In genomic region chr7:45015957-45016612, GRCm38 (mm10) we compare ENCODE assay signal across 8 mouse cellular contexts. TPM values are rescaled to one million over a fixed set of nuclear protein-coding genes. Genes with fewer than 3 reads are reported as not detected.
DNase-seq lines count a peak whose midpoint lies in the region; ATAC-seq and TF ChIP-seq lines count a peak whose summit lies in the region.

Gene Scaf1, minus strand, starts transcription at chr7:45016363.

- peaks cover 47% of the 10 kb centered on the region for H3K4me1 ChIP-seq in hindbrain, embryonic 13.5 days (replicated peaks)

- H3K4me2 ChIP-seq in hindbrain, embryonic 13.5 days: peak within 1 kb of the TSS; percentile 85

- peak; percentile 60 for ATAC-seq in Patski
- ATAC-seq in hindbrain, embryonic 13.5 days (ENCODE audit: low FRiP score): peak; percentile 93

- in situ Hi-C loops in Patski (cut with MboI; ENCODE audit: low pct_unique_long_range_greater_than_20kb): no loop called here

- under 1% methylated on average over 69 of the region's 69 CpGs for WGBS in hindbrain, embryonic 13.5 days

- H3K4me3 ChIP-seq in hindbrain, embryonic 13.5 days: peak within 1 kb of the TSS; percentile 91

- H3K36me3 ChIP-seq in hindbrain, embryonic 13.5 days: peaks cover 28% of the 10 kb centered on the region

- no peaks in the 10 kb centered on the region for H3K9me3 ChIP-seq in hindbrain, embryonic 13.5 days

- peak within 1 kb of the TSS; percentile 97 for H3K9ac ChIP-seq in hindbrain, embryonic 13.5 days

- POLR2A ChIA-PET in Patski (lab: Charles Lee): interaction anchor here (0.6 to 3.2 kb wide), 5 partner anchors 10 to 120 kb away, joined by 3 to 17 read pairs (median 3); partner anchors contain the start of genes Bcl2l12, Flt3l, Gm45713 and Irf3

- CTCF ChIA-PET in Patski (lab: Charles Lee): interaction anchor here (1.8 kb wide), 1 partner anchor 27 kb away, joined by 4 read pairs; no protein-coding TSS in a partner anchor

- TF ChIP-seq CTCF in Patski (IDR thresholded peaks at IDR 0.05): no peak

- peak; percentile 99 for DNase-seq in Patski (ENCODE audit: low read depth, low spot score)
- DNase-seq in cerebellum, postnatal 14 days: peak; percentile 99
- DNase-seq in frontal cortex, postnatal 14 days (ENCODE audit: low spot score in 2 of 2): peak; percentile 99 to 100
- peak; percentile 93 to 95 for DNase-seq in layer of hippocampus, postnatal 25 days (ENCODE audit: extremely low spot score in 1 of 2, low spot score in 1 of 2)
- DNase-seq in lung, postnatal 25 days (ENCODE audit: low spot score): peak; percentile 100
- DNase-seq in retina, embryonic 14.5 days (ENCODE audit: low spot score): peak; percentile 99
- peak; percentile 98 for DNase-seq in thymus, postnatal 4 days

- peak within 1 kb of the TSS; percentile 89 for H3K27ac ChIP-seq in hindbrain, embryonic 13.5 days

- no peaks in the 10 kb centered on the region for H3K27me3 ChIP-seq in Patski
- peaks cover 6% of the 10 kb centered on the region; the same call in 1 of the 2 replicates for H3K27me3 ChIP-seq in hindbrain, embryonic 13.5 days

RNA-seq across cellular contexts. Expression of gene Scaf1, which starts in this region (rescaled TPM):
- 80.3 TPM for polyA plus RNA-seq in Patski (2021)
- 42.4 and 45.2 TPM in 2 replicates for polyA plus RNA-seq in hindbrain, embryonic 13.5 days (2015; fragmentation: Nextera tagmentation; extraction: Ambion mirVana)
- total RNA-seq in layer of hippocampus, postnatal 25 days (2021): 100 to 1,000 TPM; 151 to 156 TPM

Comparison
In these comparisons a context has a peak if more than half of its experiments do, and no peak if none do; other contexts are left out.
1. Peak in every context shown above with its lines: DNase-seq, ATAC-seq, H3K4me3 ChIP-seq and H3K27ac ChIP-seq.